Mouse (Mus musculus): Measurements from ENCODE around the gene Vamp1.
A peak's percentile ranks its signal among the peaks of the same experiment; 100 is the strongest.

Vamp1 gene

GRCm38 (mm10) chr6:125213715-125214114 is 1.6 kb upstream of the Vamp1 start:
- DNase-seq, result no peak

- DNase-seq, result no peak
These were observed 1.5 kb downstream of the Vamp1 start for GRCm38 (mm10) chr6:125216898-125217297.

GRCm38 (mm10) chr6:125217899-125218298 is 2.5 kb downstream of the Vamp1 start:
- no peak for DNase-seq

GRCm38 (mm10) chr6:125218963-125219362 is 3.6 kb downstream of the Vamp1 start:
- peak; percentile 89 for DNase-seq

- DNase-seq, result no peak
These were observed 5.9 kb downstream of the Vamp1 start for GRCm38 (mm10) chr6:125221115-125221745.

- peak; percentile 66 for DNase-seq
These were observed 6.8 kb downstream of the Vamp1 start for GRCm38 (mm10) chr6:125222146-125222545.

GRCm38 (mm10) chr6:125222577-125222976 is 7.2 kb downstream of the Vamp1 start:
- DNase-seq, result no peak

- peak; percentile 59 for DNase-seq
These were observed 10.3 kb downstream of the Vamp1 start for GRCm38 (mm10) chr6:125225518-125226115.

GRCm38 (mm10) chr6:125230571-125230970 is 15.2 kb downstream of the Vamp1 start:
- no peak for DNase-seq

GRCm38 (mm10) chr6:125231117-125232044 is 16.0 kb downstream of the Vamp1 start, which contains the start of gene Tapbpl:
TSS of gene Tapbpl (minus strand) at chr6:125231860.
- peak; percentile 82 for DNase-seq

GRCm38 (mm10) chr6:125232045-125232437 is 16.7 kb downstream of the Vamp1 start:
- DNase-seq, result peak; percentile 44

GRCm38 (mm10) chr6:125232516-125232915 is 17.2 kb downstream of the Vamp1 start:
- DNase-seq, result no peak

- peak; percentile 52 for DNase-seq
These were observed 18.6 kb downstream of the Vamp1 start for GRCm38 (mm10) chr6:125233816-125234519.

GRCm38 (mm10) chr6:125234520-125234828 is 19.1 kb downstream of the Vamp1 start:
- no peak for DNase-seq

GRCm38 (mm10) chr6:125236341-125236740 is 21.0 kb downstream of the Vamp1 start:
- DNase-seq, result no peak

GRCm38 (mm10) chr6:125236782-125237181 is 21.4 kb downstream of the Vamp1 start, which contains the start of gene Cd27:
TSS of gene Cd27 (minus strand) at chr6:125237010.
- DNase-seq, result no peak

- no peak for DNase-seq
These were observed 22.1 kb downstream of the Vamp1 start for GRCm38 (mm10) chr6:125237421-125237820.

GRCm38 (mm10) chr6:125238396-125238795 is 23.0 kb downstream of the Vamp1 start:
- DNase-seq, result no peak

GRCm38 (mm10) chr6:125239547-125239946 is 24.2 kb downstream of the Vamp1 start:
- DNase-seq, result no peak

- DNase-seq, result no peak
These were observed 25.3 kb downstream of the Vamp1 start for GRCm38 (mm10) chr6:125240617-125241016.

GRCm38 (mm10) chr6:125241566-125241965 is 26.2 kb downstream of the Vamp1 start:
- DNase-seq, result no peak

- no peak for DNase-seq
These were observed 29.2 kb downstream of the Vamp1 start for GRCm38 (mm10) chr6:125244551-125244950.

GRCm38 (mm10) chr6:125252285-125252684 is 36.9 kb downstream of the Vamp1 start:
- DNase-seq, result peak; percentile 49
